8 mouse cellular contexts compared by ENCODE assay signal in the genomic region with DNA sequence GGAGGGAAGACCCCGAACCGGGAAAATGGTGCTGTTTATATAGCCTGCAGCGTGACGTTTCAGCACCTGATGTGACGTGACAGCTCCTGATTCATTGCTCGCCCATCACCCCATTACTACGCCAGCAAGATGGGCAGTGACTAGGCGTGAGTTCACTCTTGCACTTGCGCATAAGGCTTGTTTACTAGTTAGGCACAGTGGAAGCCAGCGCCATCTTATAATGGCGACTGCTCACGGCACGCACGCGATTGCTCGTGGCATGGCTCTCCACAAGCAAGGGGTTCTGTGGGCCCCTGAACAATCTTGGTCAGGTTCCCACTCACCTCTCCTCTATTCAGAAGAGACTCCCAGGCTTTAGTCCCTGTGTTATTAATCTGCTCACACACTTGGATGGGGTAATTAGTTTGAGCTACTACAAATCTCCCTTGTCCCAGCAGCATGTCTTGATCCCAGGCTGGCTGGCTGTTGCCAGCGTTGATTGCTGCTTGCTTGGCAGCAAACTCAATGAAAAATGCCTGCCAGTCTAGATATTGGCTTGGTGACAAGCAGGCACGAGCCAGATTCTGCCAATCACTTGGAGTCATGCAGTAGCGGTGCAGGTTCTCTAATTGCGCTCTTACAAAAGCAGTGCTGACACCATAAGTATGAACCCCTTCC.
DNase-seq lines count a peak whose midpoint lies in the region; ATAC-seq lines count a peak whose summit lies in the region.
"Not testable (repeated sequence)": the region's sequence is repeated elsewhere in the genome, so short reads cannot be mapped to it uniquely, and the experiment has no call there.

No protein-coding gene starts in this region.

- peak; percentile 97 for ATAC-seq in forebrain, embryonic 16.5 days
- ATAC-seq in hindbrain, embryonic 15.5 days (ENCODE audit: low FRiP score, low read depth) = 0 out of 2 replicates have a peak, but pooled peaks have one; percentile 34
- not testable (repeated sequence) for ATAC-seq in midbrain, embryonic 14.5 days (ENCODE audit: low FRiP score, low TSS enrichment)

- H3K4me2 ChIP-seq in forebrain, embryonic 16.5 days (ENCODE audit: low read length) = peak overlapping the region; percentile 21; the same call in 1 of the 2 replicates
- H3K4me2 ChIP-seq in hindbrain, embryonic 15.5 days; midbrain, embryonic 14.5 days (ENCODE audit: low read length): not testable (repeated sequence)

- DNase-seq in brain, adult 2 months (ENCODE audit: low read depth, low spot score) = peak; percentile 5
- peak; percentile 71 to 74 for DNase-seq in cerebellum, postnatal 14 days
- DNase-seq in heart, adult 8-10 months (ENCODE audit: low spot score) = peak; percentile 3
- DNase-seq in layer of hippocampus, postnatal 10 days (ENCODE audit: low spot score in 2 of 2) = peak; percentile 48 to 50
- peak; percentile 11 for DNase-seq in midbrain, embryonic 14.5 days
- DNase-seq in telencephalon, adult 2 months (ENCODE audit: low read depth, low spot score) = peak; percentile 1

- 0 out of 2 replicates have a peak overlapping the region, but pooled peaks have one; percentile 17 for H3K4me3 ChIP-seq in forebrain, embryonic 16.5 days (replicated peaks; ENCODE audit: low read length)
- H3K4me3 ChIP-seq in hindbrain, embryonic 15.5 days; midbrain, embryonic 14.5 days (replicated peaks; ENCODE audit: low read depth, low read length): not testable (repeated sequence)

- H3K36me3 ChIP-seq in forebrain, embryonic 16.5 days (ENCODE audit: control insufficient read depth, insufficient read depth); hindbrain, embryonic 15.5 days; midbrain, embryonic 14.5 days (ENCODE audit: control insufficient read depth, insufficient read depth, low read length): not testable (repeated sequence)

- H3K27me3 ChIP-seq in forebrain, embryonic 16.5 days (replicated peaks; ENCODE audit: control insufficient read depth, insufficient read depth, low read length); hindbrain, embryonic 15.5 days; midbrain, embryonic 14.5 days (ENCODE audit: control insufficient read depth, insufficient read depth, low read length): not testable (repeated sequence)

- not testable (repeated sequence) for H3K9ac ChIP-seq in forebrain, embryonic 16.5 days (replicated peaks; ENCODE audit: low read depth, low read length); hindbrain, embryonic 15.5 days; midbrain, embryonic 14.5 days (replicated peaks; ENCODE audit: low read length)

- peak overlapping the region; percentile 79 for H3K27ac ChIP-seq in forebrain, embryonic 16.5 days (ENCODE audit: low read length)
- H3K27ac ChIP-seq in hindbrain, embryonic 15.5 days (replicated peaks); midbrain, embryonic 14.5 days (replicated peaks; ENCODE audit: low read depth, low read length): not testable (repeated sequence)

- 56% methylated on average over 20 of the region's 20 CpGs for WGBS in forebrain, embryonic 16.5 days
- WGBS in hindbrain, embryonic 15.5 days = 80% methylated on average over 20 of the region's 20 CpGs
- WGBS in midbrain, embryonic 14.5 days = 90% methylated on average over 20 of the region's 20 CpGs

- not testable (repeated sequence) for H3K4me1 ChIP-seq in forebrain, embryonic 16.5 days (replicated peaks; ENCODE audit: control insufficient read depth, insufficient read depth, low read length); hindbrain, embryonic 15.5 days (replicated peaks); midbrain, embryonic 14.5 days (ENCODE audit: control insufficient read depth, insufficient read depth, low read length)

- not testable (repeated sequence) for H3K9me3 ChIP-seq in forebrain, embryonic 16.5 days (ENCODE audit: control insufficient read depth, low read length); hindbrain, embryonic 15.5 days; midbrain, embryonic 14.5 days (ENCODE audit: control insufficient read depth, low read length)

Comparison
In these comparisons a context has a peak if more than half of its experiments do, and no peak if none do; other contexts are left out.
1. DNase-seq: peak in every context shown above with its lines; median percentile 72 in cerebellum, postnatal 14 days; 49 in layer of hippocampus, postnatal 10 days; 11 in midbrain, embryonic 14.5 days; 5 in brain, adult 2 months; 3 in heart, adult 8-10 months; 1 in telencephalon, adult 2 months.